Mouse (Mus musculus) midbrain, embryonic 13.5 days (tissue): ENCODE results near the gene Med29. TPM values are rescaled to one million over a fixed set of nuclear protein-coding genes. Genes with fewer than 3 reads are reported as not detected.

Experiments
- ATAC-seq: fragments of 200-750 bp; cut with Nextera tagmentation; 2 replicates; pipeline ENCODE4 v1.8.0; 2017; ENCODE audit warnings: mild to moderate bottlenecking, moderate TSS enrichment, moderate library complexity
- H3K27ac ChIP-seq: fragments of 300-500 bp; sonication (generic); 2 replicates; pipeline ENCODE4 v1.5.1; 2015; ENCODE audit warnings: inconsistent platforms, mild to moderate bottlenecking, moderate library complexity
- H3K27me3 ChIP-seq: fragments of 300-500 bp; sonication (generic); 2 replicates; pipeline ENCODE4 v1.6.1; 2015; ENCODE audit warnings: mild to moderate bottlenecking, inconsistent platforms
- H3K36me3 ChIP-seq: fragments of 300-500 bp; sonication (generic); 2 replicates; pipeline ENCODE4 v1.6.1; 2015; ENCODE audit warnings: mild to moderate bottlenecking, inconsistent platforms
- H3K4me1 ChIP-seq: fragments of 300-500 bp; sonication (generic); replicated peaks from 2 replicates; pipeline ENCODE4 v1.6.1; 2015; ENCODE audit warnings: inconsistent platforms
- H3K4me2 ChIP-seq: fragments of 300-500 bp; sonication (generic); replicated peaks from 2 replicates; pipeline ENCODE4 v1.6.1; 2015; ENCODE audit warnings: moderate library complexity, mild to moderate bottlenecking, inconsistent platforms
- H3K4me3 ChIP-seq: fragments of 300-500 bp; sonication (generic); replicated peaks from 2 replicates; pipeline ENCODE4 v1.5.1; 2015; ENCODE audit warnings: mild to moderate bottlenecking, inconsistent platforms
- H3K9ac ChIP-seq: fragments of 300-500 bp; sonication (generic); replicated peaks from 2 replicates; pipeline ENCODE4 v1.6.1; 2015; ENCODE audit warnings: mild to moderate bottlenecking, inconsistent platforms
- H3K9me3 ChIP-seq: fragments of 300-500 bp; sonication (generic); 2 replicates; pipeline ENCODE4 v1.6.1; 2016; ENCODE audit warnings: mild to moderate bottlenecking, inconsistent platforms
- WGBS: fragments of 180-500 bp; shearing (Covaris S2); methylation state at CpG from one replicate; pipeline ENCODE4 v1.1.7; 2015; 5-methylcytosine and 5-hydroxymethylcytosine counted together
- polyA plus RNA-seq: library from polyadenylated mRNA; unstranded; fragments of >200 nt; fragmentation: Nextera tagmentation; extraction: Ambion mirVana; gene quantifications from 2 replicates; pipeline ENCODE4 v1.2.1, GENCODE M21; 2015

The Med29 gene
- polyA plus RNA-seq, 1 experiment from 2014 or later = 49.5 TPM

GRCm38 (mm10) chr7:28339213-28339917 is 53.1 kb downstream of the Med29 start:
- Histone ChIP-seq H3K27me3 (no peaks in the 10 kb centered on the region), H3K27ac (peak overlapping the region; percentile 80), H3K4me2 (peak overlapping the region; percentile 89), H3K4me3 (peak overlapping the region; percentile 92), H3K36me3 (peaks cover 6% of the 10 kb centered on the region; the same call in 1 of the 2 replicates), H3K4me1 (peaks cover 28% of the 10 kb centered on the region), H3K9me3 (no peaks in the 10 kb centered on the region), H3K9ac (peak overlapping the region; percentile 59)
- no peak; the same call in 1 of the 2 replicates for ATAC-seq
- WGBS = 81% methylated on average over 19 of the region's 19 CpGs

DNA sequence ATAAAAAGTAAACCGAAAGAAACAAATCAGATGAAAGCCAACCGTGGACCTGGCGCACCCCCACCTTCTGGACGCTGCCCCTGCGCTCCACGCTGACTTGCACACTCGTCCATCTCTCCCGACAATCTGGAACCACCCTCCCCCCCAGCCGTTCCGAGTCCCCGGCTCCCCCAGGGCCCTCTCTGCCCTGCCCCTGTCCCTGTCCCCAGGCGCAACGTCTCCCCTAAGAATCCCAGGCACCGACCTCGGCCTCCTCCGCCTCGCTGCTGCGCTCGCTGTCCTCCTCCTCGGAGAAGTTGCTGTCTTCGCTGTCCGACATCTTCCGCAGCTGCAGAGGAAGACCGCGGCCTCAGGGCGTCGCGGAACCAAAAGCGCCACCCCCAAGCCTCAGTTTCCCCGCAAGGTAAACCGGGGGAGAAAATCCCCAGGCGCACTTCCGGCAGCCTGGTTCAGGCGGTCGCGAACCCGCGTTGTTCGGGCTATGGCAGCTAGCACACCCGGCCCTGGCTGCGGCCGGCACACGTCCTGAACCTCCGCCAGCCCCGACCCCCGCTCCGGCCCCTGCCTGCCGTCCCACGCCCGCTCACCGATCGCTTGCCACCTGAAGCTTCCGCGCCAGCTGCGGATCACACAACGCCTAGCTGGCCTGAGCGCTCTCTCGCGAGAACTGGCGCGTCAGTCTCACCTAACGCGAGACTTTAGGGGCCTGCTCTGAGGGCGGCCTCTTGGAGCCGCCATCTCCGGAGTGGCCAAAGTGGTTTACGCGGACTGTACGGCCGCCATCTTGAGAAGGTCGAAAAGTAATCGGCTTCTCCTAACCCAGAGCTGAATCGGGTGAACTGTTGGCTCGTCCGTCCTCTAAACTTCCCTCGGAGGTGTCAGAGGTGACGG is 54.2 kb downstream of the Med29 start, which contains the start of gene Supt5:
Supt5 (minus strand) TSS at position 639 of the 891 bp plus-strand sequence.
- Histone ChIP-seq H3K36me3 (peaks cover 9% of the 10 kb centered on the region; the same call in 1 of the 2 replicates), H3K9me3 (no peaks in the 10 kb centered on the region), H3K4me1 (peaks cover 31% of the 10 kb centered on the region), H3K4me2 (peak within 1 kb of the TSS; percentile 89), H3K4me3 (peak within 1 kb of the TSS; percentile 92), H3K27me3 (no peaks in the 10 kb centered on the region), H3K27ac (peak within 1 kb of the TSS; percentile 80), H3K9ac (peak within 1 kb of the TSS; percentile 93)
- under 1% methylated on average over 77 of the region's 77 CpGs for WGBS
- ATAC-seq = peak; percentile 99

Other genes starting within 250 kb of the Med29 start
- 89.5 and 98.1 TPM in 2 replicates for gene Fbl, start 223.0 kb downstream of the Med29 start, polyA plus RNA-seq
- gene Dyrk1b, start 213.2 kb downstream of the Med29 start, polyA plus RNA-seq = 18.5 and 20.8 TPM in 2 replicates
- gene Eid2, start 124.8 kb downstream of the Med29 start, polyA plus RNA-seq = 3.8 and 4.3 TPM in 2 replicates
- 36.7 and 41.4 TPM in 2 replicates for gene Eid2b, start 115.0 kb downstream of the Med29 start, polyA plus RNA-seq
- 0.44 and 1.00 TPM in 2 replicates for gene Selenov, start 101.5 kb downstream of the Med29 start, polyA plus RNA-seq
- 29.3 and 41.5 TPM in 2 replicates for gene Dll3, start 90.5 kb downstream of the Med29 start, polyA plus RNA-seq
- gene Timm50, start 80.6 kb downstream of the Med29 start, polyA plus RNA-seq = 153 TPM in 2 replicates
- 98.8 and 99.2 TPM in 2 replicates for gene Supt5, start 54.0 kb downstream of the Med29 start, polyA plus RNA-seq
- 531 and 537 TPM in 2 replicates for gene Rps16, start 42.1 kb downstream of the Med29 start, polyA plus RNA-seq
- 34.5 and 37.6 TPM in 2 replicates for gene Plekhg2, start 20.1 kb downstream of the Med29 start, polyA plus RNA-seq
- 3.1 and 4.2 TPM in 2 replicates for gene Zfp36, start 12.5 kb downstream of the Med29 start, polyA plus RNA-seq
- gene Paf1, start 243 bp upstream of the Med29 start, polyA plus RNA-seq = 97.9 and 99.2 TPM in 2 replicates
- gene Gmfg, start 44.7 kb upstream of the Med29 start, polyA plus RNA-seq = 3.0 and 4.7 TPM in 2 replicates
- 9.1 and 11.8 TPM in 2 replicates for gene Lrfn1, start 59.3 kb upstream of the Med29 start, polyA plus RNA-seq
- gene Ifnl2, start 117.7 kb upstream of the Med29 start, polyA plus RNA-seq = not detected in 2 replicates
- gene Ifnl3, start 130.1 kb upstream of the Med29 start, polyA plus RNA-seq = not detected in 2 replicates
- gene Sycn, start 148.2 kb upstream of the Med29 start, polyA plus RNA-seq = not detected in 2 replicates
- gene Nccrp1, start 154.5 kb upstream of the Med29 start, polyA plus RNA-seq = not detected in 2 replicates
- 20.0 and 25.7 TPM in 2 replicates for gene Samd4b, start 205.4 kb upstream of the Med29 start, polyA plus RNA-seq
- gene Pak4, start 205.5 kb upstream of the Med29 start, polyA plus RNA-seq = 25.6 and 28.0 TPM in 2 replicates
- gene Acp7, start 238.6 kb upstream of the Med29 start, polyA plus RNA-seq = not detected in 2 replicates